Mouse (Mus musculus) spleen, postnatal 36 days (tissue): ENCODE measurements around the gene Adgrd1.

Experiments
- DNase-seq, 2 experiments: peaks; one replicate each; pipeline ENCODE4 v3.0.0; 2022; ENCODE audit warnings: low spot score in 2 of 2, mixed read lengths in 1 of 2

Adgrd1 gene

GRCm38 (mm10) chr5:129196971-129197519 is 100.5 kb downstream of the Adgrd1 start:
- no peak for DNase-seq

GRCm38 (mm10) chr5:129200132-129200531 is 103.6 kb downstream of the Adgrd1 start:
- DNase-seq = peak; percentile 26 to 54

DNA sequence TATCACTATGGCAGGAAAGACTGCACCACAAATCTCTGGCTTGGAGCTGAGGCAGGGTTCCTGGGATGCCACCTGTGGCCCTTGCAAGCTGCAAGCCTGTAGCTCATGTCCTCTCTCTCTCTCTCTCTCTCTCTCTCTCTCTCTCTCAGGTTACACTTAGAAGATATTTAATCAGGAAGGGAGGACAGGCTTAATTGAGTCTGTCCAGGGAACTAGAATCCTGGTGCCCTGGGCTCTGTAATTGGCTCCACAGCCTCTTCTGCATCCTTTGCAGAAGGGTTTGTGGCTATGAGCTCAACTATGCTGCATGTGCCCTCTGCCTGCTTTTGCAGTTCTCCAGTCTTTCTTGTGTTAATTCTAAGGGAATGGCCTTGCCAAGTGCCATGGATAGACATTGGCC is 111.7 kb downstream of the Adgrd1 start:
- no peak for DNase-seq

GRCm38 (mm10) chr5:129208845-129209244 is 112.3 kb downstream of the Adgrd1 start:
- DNase-seq = no peak

DNA sequence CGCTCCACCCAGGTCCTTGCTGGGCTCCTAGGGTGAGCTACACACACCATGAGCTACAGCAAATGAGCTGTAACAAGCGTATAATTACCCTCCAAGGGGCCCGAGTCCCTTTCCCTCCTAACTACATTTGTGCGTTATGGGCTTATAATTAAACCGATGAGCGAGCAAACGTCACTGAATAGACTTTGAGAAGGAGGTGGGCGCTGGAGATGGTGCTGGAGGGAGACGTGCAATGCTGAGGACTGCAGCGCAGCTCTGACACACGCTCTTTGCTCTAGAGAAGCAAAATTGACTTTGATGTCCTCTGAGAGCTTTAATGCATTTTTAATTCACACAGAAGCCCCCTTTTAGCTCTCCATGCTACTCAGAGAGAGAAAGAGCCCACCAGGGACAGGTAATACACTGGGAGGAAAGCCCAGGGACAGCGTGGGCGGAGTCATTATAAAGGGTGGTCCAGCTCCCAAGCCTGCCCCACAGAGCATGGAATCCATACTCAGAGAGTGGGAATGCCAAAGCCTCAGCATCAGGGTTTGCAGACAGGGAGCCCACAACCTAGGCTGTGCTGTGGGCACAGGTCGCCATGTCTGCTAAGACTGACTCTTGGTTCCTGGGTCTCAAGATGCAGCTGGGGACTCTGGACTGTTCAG is 115.0 kb downstream of the Adgrd1 start:
- no peak for DNase-seq

DNA sequence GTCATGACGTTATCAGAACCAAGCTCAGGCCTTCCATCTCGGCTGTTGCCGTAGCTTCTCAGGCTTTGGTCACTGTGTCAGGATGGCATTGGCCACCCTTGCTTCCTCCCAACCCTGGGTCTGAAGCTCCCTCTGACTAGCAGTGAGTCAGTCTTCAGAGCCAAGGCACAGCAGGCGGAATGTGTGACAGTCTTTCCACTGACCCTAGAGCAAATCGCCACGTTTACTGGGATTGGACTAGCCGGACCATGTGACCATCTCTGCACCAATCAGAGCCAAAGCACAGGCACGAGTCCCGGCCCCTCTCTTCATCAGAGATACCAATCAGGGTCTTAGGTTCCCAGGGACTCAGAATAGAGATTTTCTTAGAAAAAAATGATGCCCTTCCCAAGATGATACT is 117.5 kb downstream of the Adgrd1 start:
- no peak for DNase-seq

GRCm38 (mm10) chr5:129216001-129216400 is 119.5 kb downstream of the Adgrd1 start:
- DNase-seq = no peak

DNA sequence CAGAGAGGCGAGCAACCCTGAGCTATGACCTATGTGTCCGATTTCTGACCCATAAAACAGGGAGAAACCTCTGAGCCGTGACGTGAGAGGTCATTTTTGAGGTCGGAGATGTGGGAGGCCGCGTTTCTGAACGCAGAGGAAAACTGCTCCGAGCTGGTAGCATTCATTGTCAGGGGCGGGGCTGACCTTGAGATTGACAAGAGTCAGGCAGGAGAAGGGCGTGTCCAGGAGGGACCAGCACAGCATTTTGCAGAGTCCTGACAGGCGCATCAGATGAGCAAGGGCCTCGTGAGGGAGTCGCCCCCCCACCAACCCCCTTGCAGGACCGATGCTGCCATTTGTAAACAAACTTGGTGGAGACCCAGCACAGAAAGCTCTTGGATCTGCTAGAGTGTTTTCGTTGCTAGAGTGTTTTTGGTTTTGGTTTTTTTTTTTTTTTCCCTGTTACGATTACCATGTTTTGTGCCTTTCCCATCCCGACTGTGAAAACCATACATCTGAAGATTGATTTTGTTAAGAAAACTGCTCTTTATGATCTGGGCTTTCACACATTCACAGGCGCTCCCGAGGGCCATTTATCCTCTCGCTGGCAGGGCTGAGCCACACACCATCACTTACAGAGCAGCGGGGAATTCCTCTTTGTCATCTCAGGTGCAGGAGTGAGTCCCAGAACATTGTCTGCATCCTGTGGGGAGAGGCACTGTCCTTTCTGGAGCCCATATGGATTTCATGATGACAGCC is 121.1 kb downstream of the Adgrd1 start:
- peak; percentile 10 to 28 for DNase-seq

GRCm38 (mm10) chr5:129218222-129218505 is 121.6 kb downstream of the Adgrd1 start:
- DNase-seq = no peak

DNA sequence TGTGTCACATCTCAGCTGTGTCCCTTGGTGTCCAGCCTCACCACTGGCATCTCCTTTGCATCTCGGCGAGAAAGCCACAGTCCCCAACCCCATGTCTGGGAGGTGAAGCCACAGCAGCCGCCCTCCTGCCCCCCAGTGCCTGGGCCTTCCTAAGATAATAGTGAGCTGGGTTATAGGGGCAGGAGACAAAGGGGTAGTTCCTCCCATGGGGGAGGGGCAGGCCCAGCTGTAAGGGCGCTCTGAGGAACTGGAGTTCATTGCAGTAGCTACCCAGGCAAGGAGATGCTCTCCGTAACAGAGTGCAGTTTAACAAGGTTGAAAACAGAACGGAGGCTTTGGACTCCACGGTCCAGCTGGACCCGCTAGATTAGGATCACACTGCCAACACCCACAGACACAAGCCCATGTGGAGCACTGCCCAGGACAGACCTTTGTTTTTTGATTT is 122.0 kb downstream of the Adgrd1 start:
- DNase-seq = no peak

GRCm38 (mm10) chr5:129219178-129219760 is 122.7 kb downstream of the Adgrd1 start:
- no peak for DNase-seq

DNA sequence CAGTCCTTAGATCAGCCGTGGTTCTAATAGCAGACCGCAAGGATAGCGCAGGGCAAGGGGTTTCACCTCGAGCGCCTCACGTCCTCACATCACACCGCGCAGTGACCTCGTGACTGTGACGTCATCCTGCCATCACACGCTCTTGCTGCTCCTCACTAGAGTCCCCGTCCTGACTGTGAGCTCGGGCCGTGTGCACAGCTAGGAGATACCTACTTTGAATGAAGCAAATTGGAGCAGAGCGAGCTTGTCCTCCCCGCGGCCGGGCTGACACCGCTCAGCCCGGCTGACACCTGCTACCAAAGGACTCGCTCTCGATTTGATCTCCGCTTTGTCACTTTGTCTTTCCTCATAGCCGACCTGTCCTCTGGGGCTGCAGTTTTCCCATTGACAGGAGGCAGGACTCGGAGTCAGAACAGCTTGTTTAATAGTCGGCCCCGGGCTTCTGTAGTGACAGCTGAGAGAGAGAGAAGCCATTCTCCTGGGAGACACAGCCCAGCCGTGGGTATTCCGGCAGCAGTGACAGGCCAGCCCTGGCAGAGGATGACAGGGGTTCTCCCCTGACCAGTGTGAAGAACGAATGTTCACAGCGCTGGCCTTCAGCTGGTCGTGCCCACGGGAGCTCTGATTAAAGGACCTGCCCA is 129.4 kb downstream of the Adgrd1 start:
- DNase-seq = no peak

- DNase-seq = no peak
Observed at GRCm38 (mm10) chr5:129228171-129228570, 131.6 kb downstream of the Adgrd1 start.

- DNase-seq = no peak
Observed at GRCm38 (mm10) chr5:129233301-129233700, 136.8 kb downstream of the Adgrd1 start.

DNA sequence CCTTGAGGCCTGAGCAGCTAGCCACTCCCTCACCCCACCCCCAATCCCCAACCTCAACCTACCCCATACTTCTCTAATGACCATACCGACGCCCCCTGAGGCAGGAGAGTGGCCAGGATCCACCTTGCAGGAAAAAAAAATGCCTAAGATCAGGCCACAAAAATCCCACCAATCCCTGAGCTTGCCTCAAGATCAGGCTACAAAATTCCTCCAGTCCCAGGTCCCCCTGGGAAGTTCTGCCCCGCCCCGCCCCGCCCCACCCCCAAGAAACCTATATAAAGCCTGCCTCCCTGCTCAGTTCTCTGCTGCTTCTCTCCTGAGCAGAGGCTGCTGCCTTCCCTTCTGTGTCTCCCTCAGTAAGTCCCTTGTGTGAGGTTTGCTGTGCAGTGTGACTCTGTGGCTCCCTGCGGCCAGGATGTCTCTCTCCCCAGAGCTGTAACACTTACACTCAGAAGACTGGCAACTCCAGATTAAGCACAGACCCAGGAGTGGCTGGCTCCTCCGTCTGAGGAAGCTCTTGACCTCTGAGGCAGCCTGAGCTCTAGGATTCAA is 137.4 kb downstream of the Adgrd1 start:
- no peak for DNase-seq

GRCm38 (mm10) chr5:129236366-129236765 is 139.8 kb downstream of the Adgrd1 start:
- DNase-seq = no peak

DNA sequence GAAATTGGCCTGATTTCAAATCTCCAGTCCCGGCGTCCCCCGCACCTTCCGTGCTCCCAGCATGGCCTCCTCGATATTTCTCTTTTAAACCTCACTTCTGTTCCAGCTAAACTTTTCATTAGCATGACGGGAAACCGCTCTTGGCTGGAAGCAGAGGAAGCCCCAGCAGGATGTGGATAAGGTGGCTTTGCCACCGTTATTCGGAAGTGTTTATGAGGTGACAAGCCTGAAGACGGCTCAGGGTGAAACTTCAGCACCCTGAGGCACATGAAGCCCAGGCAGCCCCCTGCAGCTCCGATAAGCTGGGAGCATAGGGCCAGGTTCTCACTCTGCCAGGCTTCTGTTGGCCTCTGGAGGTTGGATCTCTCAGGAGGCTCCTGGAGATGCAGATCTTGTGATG is 145.3 kb downstream of the Adgrd1 start:
- DNase-seq = no peak

GRCm38 (mm10) chr5:129242265-129242664 is 145.7 kb downstream of the Adgrd1 start:
- no peak for DNase-seq

- DNase-seq = no peak
Observed at GRCm38 (mm10) chr5:129243120-129243519, 146.6 kb downstream of the Adgrd1 start.

DNA sequence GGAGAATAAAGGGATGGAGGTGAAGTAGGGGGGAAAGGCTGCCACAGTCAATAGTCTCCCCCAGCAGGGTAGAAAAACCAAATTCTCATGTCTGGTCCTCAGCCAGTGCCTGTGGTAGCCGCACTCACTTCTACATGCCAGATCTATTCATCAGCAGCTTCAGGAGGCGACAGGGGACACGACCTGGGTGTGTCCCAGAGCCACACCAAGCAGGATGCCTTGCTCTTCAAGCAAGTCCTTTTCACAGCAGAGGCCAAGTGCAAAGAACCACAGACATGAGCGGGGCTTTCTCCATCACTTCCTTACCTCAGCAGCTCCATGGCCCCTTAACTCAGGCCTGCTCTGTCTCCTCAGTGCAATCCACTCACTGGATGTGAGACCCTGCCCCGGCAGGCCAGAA is 147.8 kb downstream of the Adgrd1 start:
- DNase-seq = no peak

DNA sequence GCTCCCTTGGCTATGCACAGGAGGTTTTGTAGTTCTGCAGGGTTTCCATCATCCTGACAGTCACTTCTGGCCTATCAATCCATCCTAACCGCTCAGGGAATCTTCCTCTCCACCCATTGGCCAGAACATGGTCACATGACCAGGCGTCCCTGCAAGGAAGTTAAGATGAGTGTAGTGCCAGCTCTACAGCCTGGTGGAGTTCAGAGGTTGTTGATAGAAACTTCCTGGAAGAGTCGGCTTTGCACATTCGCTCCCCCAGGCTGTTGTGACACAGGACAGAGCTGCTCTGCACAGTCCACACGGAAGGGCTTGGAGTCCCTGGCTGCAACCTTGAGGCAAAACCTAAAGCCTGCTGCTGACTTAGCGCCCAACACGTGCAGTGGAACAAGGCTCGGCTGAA is 152.5 kb downstream of the Adgrd1 start:
- DNase-seq = no peak
